Mouse (Mus musculus) left cerebral cortex, postnatal 14 days (tissue): ENCODE results near the gene Tm4sf5. TPM values are rescaled to one million over a fixed set of nuclear protein-coding genes. Genes with fewer than 3 reads are reported as not detected.
"Not testable (repeated sequence)": the region's sequence is repeated elsewhere in the genome, so short reads cannot be mapped to it uniquely, and the experiment has no call there.

ENCODE experiments used
- DNase-seq, 2 experiments: peaks; one replicate each; pipeline ENCODE4 v3.0.0; 2021 to 2022; ENCODE audit warnings: low spot score in 2 of 2, mixed read lengths in 1 of 2
- intact Hi-C: fragments of 180-260 bp; cut with DNase I; formaldehyde crosslinking; loops from one replicate; pipeline ENCODE4 v1.15.1; 2025
- total RNA-seq, 2 experiments: library from RNA; stranded (reverse); gene quantifications; 2 replicates each; pipeline ENCODE4 v1.2.3; 2021

Tm4sf5 gene
- total RNA-seq, 2 experiments from 2014 or later = 0.87 TPM; not detected in 1

DNA sequence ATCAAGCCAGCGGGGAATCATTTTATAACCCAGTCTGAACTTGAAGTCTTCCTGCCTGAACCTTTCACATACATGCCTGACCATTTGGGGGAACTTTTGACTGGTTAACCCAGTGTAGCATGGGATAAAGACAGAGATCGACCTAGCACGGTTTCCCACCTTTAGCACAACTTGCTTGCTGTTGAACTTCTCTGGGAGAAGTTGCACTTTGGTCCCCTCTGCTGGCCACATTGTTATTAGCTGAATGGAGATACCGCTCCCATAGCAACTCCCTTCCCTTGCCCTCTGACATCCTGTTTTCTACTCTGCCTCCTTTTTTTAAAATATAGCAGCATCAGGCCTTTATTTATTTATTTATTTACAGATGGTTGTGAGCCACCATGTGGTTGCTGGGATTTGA lies 1.3 kb downstream of the Tm4sf5 start:
- peak; percentile 41 to 67 for DNase-seq

DNA sequence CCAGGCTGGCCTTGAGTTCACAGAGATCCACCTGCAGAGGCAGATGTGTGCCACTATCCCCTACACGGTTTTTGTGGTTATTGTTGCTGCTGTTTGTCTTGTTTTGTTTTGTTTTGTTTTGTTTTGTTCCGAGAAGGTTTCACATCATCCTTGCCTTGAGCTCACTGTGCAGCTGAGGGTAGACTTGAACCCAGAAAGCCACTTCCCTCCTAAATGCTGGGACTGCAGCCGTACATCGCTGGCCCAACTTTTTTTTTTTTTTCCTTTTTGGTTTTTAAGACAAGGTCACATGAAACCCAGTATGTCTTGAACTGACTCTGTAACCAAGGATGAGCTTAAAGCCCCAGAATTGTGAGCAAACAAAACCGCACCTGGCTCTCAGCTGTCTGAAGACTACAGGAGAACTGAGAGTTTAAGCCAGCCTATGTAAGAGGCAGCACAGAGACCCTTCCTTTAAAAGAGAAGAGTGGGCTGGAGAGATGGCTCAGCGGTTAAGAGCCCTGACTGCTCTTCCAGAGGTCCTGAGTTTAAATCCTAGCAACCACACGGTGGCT lies 2.0 kb downstream of the Tm4sf5 start:
- DNase-seq = no peak
- intact Hi-C loops = loop anchor here (1.0 to 5.0 kb wide), 3 partner anchors 55 to 93 kb away; partner anchors contain the start of genes Arrb2 and Med11

More for the DNA sequence above, 1.3 kb downstream of the Tm4sf5 start:
- intact Hi-C loops = loop anchor here (1.0 to 5.0 kb wide), 3 partner anchors 54 to 92 kb away; partner anchors contain the start of genes Arrb2 and Med11

DNA sequence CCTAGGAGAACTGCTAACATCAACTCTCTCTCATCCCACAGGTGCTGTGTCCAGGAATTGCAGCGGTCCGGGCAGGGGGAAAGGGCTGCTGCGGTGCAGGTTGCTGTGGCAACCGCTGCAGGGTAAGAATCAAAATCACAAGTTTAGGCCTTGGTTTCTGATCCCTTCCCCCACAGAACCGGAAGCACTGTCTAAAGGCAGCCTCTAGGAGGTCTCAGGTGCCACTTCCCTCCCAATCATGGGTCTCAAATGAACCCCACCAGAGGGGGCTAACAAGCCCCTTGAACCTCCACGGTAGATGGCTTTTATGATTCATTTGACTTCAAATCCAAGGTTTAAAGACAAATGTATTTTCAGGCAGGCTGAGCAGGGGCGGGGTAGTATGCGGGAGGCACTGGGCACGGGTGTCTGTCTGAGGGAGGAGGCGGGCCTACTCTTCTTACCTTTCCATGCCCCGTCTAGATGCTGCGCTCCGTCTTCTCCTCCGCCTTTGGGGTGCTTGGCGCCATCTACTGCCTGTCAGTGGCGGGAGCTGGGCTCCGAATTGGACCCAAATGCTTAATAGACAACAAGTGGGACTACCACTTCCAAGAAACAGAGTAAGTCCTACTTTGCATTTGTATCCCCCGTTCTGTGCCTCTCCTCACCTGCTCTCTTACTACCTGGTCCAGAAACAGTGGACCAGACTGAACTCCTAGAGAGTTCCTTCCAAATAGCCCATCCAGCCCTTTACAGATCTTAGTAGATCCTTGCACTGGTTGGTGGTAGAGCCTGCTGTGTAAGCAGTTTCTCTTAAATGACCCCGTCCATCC lies 4.9 kb downstream of the Tm4sf5 start:
- peak; percentile 35 to 48 for DNase-seq
- intact Hi-C loops = loop anchor here (5.0 kb wide), 2 partner anchors 58 to 78 kb away; partner anchors contain the start of genes Arrb2 and Med11

DNA sequence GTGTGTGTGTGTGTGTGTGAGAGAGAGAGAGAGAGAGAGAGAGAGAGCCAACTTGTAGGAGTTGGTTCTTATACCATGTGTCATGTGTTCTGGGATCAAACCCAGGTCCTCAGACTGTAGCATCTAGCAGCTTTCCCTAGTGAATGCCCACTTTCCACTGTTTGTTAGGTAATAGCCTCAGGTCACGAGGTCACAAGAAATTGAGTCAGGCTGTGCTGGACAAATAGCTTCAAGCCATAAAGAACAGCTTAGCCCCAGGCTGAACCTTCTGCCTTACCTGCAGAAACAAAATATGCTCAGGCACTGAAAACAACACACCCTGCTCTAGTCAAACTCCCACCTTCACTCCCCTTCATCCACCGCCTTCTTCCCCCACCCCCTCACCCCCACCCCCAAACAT lies 6.2 kb downstream of the Tm4sf5 start:
- no peak for DNase-seq
- intact Hi-C loops = no loop called here

DNA sequence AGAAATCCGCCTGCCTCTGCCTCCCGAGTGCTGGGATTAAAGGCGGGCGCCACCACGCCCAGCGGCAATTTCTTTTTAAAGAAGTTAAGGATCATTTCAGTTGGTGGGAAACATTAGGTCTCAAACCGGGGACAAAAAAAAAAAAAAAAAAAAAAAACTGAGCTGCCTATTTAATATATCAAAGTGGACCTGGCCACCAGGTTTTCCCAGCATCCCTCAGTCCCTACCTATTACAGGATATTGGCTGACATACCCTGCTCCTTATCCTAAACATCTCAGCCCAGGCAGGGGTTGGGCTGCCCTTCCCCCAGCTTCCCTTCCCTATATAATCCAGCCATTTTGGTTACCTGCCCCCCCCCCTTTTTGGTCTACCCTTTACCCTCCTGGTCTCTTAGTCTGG lies 6.8 kb downstream of the Tm4sf5 start:
- DNase-seq = no peak
- intact Hi-C loops = no loop called here

DNA sequence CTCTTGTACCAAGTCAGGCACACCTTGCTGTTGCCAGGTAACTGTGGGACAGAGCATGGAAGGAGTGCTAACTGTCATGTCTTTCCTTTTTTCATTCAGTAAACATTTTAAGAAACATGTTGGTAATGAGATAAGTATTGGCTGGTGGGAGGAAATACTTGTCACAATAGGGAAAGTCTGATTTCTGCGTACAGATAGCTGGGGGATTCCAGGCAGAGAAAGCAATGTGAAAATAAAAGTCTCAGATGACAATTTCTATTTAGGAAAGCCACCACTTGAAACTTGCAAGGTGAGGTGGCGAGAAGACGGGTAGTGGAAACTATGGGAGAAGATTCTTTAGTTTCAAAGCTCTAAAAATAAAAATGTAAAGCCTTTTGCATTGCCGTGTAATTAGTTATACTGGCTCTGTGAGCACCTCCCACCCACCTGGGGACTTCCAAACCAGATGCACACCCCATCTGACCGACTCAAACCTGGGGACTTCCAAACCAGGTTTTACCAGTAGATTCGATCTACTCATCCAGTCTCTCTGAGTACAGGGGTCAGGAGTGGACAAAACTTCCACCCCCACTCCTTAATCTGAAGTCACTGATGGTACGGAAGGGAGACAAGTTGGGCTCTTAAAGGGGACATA lies 7.8 kb downstream of the Tm4sf5 start:
- DNase-seq = no peak
- intact Hi-C loops = no loop called here

DNA sequence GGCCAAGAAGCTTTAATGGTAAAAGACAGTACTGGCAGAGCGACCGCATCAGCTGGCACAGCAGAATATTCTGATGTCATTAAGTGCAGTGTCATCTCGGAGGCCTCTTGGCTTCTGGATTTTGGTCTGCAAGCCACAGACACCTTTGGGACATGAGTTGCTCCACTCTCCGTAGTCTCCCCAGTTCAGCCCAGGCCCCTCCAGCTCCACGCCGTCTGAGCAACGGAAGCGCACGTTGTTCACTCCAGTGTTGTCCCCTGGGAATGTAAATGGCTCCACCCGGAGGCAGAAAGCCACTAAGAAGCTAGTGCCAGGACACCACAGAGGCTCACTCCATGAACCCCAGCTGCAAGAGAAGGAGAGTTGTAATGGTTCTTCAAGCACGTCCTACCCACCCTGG lies 8.5 kb downstream of the Tm4sf5 start:
- no peak for DNase-seq
- intact Hi-C loops = no loop called here

DNA sequence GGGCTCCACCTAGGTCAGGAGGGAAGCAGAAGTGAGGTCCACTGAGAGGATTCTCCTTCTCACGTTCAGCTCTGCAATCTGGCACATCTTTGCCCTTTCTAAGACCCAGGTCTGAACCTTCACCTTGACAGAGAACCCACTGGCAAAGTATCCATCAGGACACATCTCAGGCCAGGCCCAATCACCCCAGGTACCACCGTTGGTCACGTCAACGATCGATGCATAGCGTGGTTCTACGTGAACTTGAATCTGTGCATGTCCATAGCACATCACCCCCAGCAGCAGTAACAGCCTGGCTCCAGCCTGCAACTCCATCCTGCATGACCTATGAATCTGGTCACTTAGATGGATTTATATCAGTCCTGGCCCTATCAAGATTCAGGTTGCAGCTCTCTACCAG lies 9.2 kb downstream of the Tm4sf5 start, which contains the start of gene Vmo1:
Vmo1 (minus strand) TSS at position 329 of the 400 bp plus-strand sequence.
- intact Hi-C loops = no loop called here
- DNase-seq = no peak

DNA sequence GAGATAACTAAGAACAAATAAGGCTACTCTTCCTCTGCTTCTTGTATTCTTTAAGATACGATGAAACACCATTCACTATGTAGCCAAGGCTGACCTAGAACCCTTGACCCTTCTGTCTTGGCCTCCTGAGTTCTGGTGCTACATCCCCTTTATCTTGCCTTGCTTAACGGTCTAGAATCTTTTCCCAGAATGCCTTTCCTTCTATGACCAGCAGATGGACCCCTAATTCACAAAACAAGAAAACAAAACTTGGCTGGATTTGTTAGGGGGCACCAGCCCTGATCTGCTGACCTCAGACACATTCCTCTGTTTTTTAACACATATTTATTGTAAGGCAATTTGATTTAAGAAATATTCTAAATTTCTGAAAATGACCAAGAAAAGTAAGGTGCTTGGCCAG lies 11.3 kb downstream of the Tm4sf5 start:
- intact Hi-C loops = loop anchor here (5.0 kb wide), 1 partner anchor 241 kb away; no protein-coding TSS in a partner anchor
- peak; percentile 54 to 58 for DNase-seq

DNA sequence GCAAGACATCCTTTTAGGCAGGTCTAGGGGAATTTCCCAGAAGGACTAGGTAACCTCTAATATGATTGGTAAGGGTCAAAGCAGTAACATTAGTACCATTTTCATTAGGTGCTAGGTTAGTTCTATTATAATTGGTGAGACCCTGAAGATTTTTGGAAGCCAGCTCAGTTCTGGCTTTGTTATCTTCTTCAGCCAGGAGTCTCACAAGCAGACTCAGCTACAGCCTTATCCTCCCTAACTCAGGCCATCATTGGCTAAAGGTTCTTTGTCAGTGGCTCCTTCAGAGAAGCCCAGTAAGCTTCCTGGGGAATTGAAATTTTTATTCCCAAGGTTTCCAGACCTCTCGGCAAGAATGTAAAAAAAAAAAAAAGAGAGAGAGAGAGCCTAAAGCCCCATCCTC lies 13.4 kb downstream of the Tm4sf5 start:
- intact Hi-C loops = loop anchor here (5.0 kb wide), 1 partner anchor 239 kb away; no protein-coding TSS in a partner anchor
- DNase-seq = no peak

DNA sequence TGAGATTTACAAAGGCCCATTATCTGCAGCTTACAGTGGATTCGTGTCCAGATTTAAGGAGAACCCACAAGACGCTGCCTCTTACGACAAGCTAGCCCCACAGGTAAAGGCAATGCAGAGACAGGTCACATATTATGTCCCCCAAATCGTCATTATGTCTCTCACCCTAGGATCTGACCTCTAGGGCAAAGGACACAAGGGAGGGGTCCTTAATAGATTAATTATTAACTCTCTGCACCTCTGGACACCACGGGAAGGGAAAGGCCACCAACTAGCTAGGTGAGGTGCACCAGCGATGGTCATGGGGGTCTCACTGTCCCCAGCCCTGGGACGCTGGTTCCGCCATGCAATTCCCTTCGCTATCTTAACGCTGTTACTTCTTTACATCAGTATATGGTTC lies 13.9 kb downstream of the Tm4sf5 start, which contains the start of gene Gltpd2:
Gltpd2 (plus strand) TSS at position 274 of the 400 bp plus-strand sequence.
- intact Hi-C loops = loop anchor here (5.0 kb wide), 1 partner anchor 238 kb away; no protein-coding TSS in a partner anchor

DNA sequence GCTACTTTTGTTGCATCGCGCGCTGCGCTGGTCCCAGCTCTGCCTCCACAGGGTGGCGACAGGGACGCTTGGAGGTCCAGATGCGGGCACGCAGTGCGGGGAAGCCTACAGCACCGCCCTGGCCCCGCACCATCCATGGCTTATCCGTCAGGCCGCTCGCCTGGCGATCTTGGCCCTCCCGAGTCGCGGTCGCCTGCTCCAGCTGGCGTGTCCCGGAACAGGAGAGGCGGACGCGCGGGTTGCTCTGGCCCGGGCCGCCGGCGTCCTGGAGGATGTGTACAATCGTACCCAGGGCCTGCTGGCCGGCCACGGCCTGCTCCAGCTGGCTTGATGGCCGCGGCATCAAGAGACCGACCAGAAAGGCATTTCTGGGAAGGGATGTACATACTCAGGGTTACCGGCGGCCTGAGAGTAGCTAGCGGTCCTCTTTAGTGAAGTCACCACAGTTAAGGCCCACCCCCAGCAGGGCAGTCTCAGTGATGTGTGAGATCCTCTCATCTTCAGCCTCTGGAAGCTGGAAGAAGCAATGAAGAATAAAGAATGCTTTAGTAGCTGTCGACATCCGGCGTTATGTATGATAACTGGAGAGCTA lies 15.2 kb downstream of the Tm4sf5 start:
- DNase-seq = no peak
- intact Hi-C loops = no loop called here

More for the DNA sequence above, 13.9 kb downstream of the Tm4sf5 start, which contains the start of gene Gltpd2:
- no peak for DNase-seq

DNA sequence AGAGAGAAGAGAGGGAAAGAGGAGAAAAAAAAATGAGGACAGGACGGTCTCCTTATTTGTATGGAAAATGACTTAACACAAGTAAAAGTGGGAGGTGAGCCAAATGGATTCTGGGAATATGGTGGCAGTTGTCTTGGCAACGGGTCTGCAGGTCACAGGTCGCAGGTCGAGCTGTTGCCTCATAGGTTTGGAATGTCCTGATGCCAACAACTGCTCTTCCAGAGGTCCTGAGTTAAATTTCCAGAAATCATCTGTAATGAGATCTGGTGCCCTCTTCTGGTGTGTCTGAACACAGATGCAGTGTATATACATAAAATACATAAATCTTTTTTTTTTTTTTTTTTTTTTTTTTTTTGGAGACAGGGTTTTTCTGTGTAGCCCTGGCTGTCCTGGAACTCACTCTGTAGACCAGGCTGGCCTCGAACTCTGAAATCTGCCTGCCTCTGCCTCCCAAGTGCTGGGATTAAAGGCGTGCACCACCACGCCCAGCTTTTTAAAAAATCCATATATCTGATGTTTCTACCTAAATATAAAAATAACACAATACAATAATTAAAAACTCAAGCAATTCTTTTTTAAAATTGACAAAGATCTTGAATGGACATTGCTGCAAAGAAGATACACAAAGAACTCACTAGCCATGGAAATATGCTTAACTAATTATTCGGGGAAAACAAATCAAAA lies 18.4 kb downstream of the Tm4sf5 start:
- DNase-seq, intact Hi-C loops: not testable (repeated sequence)

DNA sequence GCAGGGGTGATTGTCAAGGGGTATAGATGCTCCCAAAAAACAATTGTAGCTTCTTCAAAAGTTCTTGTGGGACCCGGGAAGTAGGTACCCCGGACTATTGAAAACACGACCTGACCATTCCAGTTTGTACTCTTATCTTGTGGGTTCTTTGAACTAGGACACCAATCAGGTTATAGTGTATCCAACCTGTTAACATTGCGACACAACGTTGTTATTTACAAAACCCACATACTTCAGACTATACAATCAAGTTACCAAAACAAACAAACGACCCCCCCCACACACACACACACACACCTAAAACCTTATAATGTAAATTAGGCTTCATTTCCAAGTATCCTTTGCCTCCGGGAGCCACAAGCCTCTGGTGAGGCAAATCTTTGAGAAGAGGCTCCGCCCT lies 19.7 kb downstream of the Tm4sf5 start:
- intact Hi-C loops = no loop called here

DNA sequence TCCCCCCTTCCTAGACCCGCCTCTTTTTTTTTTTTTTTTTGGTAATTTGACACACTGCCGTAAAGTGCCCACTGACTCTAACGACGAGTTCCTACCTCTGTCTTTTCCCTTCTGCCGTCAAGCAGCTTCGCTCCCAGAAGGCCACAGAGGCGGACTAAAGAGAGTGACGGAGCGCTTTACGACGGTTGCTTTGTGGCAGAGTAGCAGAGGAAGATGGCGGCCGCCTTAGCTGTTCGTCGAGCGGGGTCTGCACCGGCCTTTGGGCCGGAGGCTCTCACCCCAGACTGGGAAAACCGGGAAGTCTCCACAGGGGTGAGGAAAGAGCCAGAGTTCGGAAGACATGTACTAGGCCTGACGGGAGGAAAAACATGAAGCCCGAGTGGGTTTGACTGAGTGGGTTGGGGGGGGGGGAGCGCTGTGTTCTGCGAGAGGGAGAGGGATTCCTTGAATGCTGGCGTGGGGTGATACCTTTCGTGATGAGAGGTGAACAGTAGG lies 20.2 kb downstream of the Tm4sf5 start, which contains the start of gene Psmb6:
Psmb6 (plus strand) TSS at position 184 of the 495 bp plus-strand sequence.
- intact Hi-C loops = no loop called here

More for the DNA sequence above, 19.7 kb downstream of the Tm4sf5 start:
- DNase-seq = no peak

DNA sequence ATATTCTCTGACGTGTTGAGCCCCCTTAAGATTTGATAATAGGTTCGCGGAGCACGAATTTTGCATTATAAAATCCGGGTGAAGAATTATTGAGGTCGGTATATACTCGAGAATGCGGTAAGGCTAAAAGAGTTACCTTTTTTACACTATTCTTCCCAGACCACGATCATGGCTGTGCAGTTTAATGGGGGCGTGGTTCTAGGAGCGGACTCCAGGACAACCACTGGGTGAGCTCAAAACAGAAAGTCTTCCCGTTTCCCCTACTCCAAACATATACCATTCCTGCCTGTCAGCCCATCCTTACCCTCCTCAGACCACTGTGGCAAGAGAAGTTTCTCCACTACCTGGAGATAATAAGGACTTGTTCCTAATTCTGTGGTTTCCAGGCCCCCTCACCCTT lies 20.7 kb downstream of the Tm4sf5 start:
- intact Hi-C loops = no loop called here
- no peak for DNase-seq

More for the DNA sequence above, 20.2 kb downstream of the Tm4sf5 start, which contains the start of gene Psmb6:
- peak; percentile 94 to 97 for DNase-seq

DNA sequence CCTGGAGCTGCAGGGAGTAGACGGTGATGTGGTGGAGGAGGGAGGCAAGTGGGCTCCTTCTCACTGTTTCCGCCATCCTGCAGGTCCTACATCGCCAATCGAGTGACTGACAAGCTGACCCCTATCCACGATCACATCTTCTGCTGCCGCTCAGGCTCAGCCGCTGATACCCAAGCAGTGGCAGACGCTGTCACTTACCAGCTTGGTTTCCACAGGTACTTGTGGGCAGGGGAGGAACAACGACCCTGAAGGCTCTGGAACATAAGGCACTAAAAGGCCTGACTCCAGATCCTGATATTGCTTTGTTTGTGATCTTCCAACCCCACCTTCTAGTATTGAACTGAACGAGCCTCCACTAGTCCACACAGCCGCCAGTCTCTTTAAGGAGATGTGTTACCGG lies 21.2 kb downstream of the Tm4sf5 start:
- intact Hi-C loops = no loop called here
- no peak for DNase-seq

DNA sequence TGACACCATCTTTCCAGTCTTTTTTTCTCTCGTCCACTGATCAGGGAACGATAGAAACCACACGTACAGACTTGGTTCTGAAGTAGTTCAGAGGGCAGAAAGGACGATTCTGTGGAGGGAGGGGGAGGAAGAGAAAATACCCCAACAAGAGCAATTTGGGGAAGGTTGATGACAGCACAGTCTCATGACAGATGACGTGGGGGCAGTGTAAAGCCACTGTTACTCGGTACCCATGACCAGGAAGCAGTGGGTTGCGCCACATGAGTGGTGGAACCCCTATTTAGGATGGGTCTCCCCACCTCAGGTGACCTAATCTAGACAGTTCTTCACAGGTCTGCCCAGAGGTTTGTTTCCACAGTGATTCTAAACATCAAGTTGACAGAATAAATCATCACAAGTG lies 23.6 kb downstream of the Tm4sf5 start:
- intact Hi-C loops = no loop called here

DNA sequence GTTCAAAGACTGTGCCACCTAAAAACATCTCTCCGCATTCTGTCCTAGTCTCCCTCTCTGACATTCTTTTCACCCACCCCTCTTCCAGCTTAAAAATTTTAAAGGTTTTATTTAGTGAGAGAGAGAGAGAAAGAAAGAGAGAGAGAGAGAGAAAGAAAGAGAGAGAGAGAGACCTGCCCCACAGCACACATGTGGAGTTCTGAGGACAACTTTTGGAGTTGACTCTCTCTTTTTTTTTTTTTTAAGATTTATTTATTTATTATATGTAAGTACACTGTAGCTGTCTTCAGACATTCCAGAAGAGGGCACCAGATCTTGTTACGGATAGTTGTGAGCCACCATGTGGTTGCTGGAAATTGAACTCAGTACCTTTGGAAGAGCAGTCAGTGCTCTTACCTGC lies 26.0 kb downstream of the Tm4sf5 start:
- intact Hi-C loops, DNase-seq: not testable (repeated sequence)

More for the DNA sequence above, 23.6 kb downstream of the Tm4sf5 start:
- no peak for DNase-seq
